Mouse (Mus musculus) embryonic facial prominence, embryonic 10.5 days (tissue): ENCODE measurements around the gene Bag6. TPM values are rescaled to one million over a fixed set of nuclear protein-coding genes. Genes with fewer than 3 reads are reported as not detected.

Experiments used
- DNase-seq: peaks from one replicate; pipeline ENCODE4 v3.0.0-alpha.2; 2017; ENCODE audit warnings: low spot score
- H3K27ac ChIP-seq: fragments of 300-500 bp; sonication (generic); replicated peaks from 2 replicates; pipeline ENCODE4 v1.5.1; 2016; ENCODE audit warnings: mild to moderate bottlenecking
- H3K27me3 ChIP-seq: fragments of 300-500 bp; sonication (generic); replicated peaks from 2 replicates; pipeline ENCODE4 v1.6.1; 2016; ENCODE audit warnings: low read depth, mild to moderate bottlenecking; ENCODE audit not compliant: poor library complexity, severe bottlenecking
- H3K36me3 ChIP-seq: fragments of 300-500 bp; sonication (generic); replicated peaks from 2 replicates; pipeline ENCODE4 v1.6.1; 2016; ENCODE audit warnings: mild to moderate bottlenecking, moderate library complexity
- H3K4me1 ChIP-seq: fragments of 300-500 bp; sonication (generic); 2 replicates; pipeline ENCODE4 v1.6.1; 2016
- H3K4me3 ChIP-seq: fragments of 300-500 bp; sonication (generic); 2 replicates; pipeline ENCODE4 v1.5.1; 2016; ENCODE audit warnings: mild to moderate bottlenecking, moderate library complexity
- H3K9me3 ChIP-seq: fragments of 300-500 bp; sonication (generic); 2 replicates; pipeline ENCODE4 v1.6.1; 2016; ENCODE audit warnings: mild to moderate bottlenecking
- WGBS: fragments of 180-500 bp; shearing (Covaris S2); methylation state at CpG from one replicate; pipeline ENCODE4 v1.1.7; 2016; 5-methylcytosine and 5-hydroxymethylcytosine counted together
- microRNA-seq: library from miRNA; unstranded; fragments of <30 nt; microRNA quantifications from one replicate; pipeline ENCODE4, GENCODE M21; 2017
- polyA plus RNA-seq: library from polyadenylated mRNA; unstranded; fragments of >200 nt; fragmentation: Nextera tagmentation; extraction: Ambion mirVana; gene quantifications from 2 replicates; pipeline ENCODE4 v1.2.1, GENCODE M21; 2016

The Bag6 gene
- polyA plus RNA-seq, 1 experiment from 2014 or later, result 77.8 TPM

GRCm38 (mm10) chr17:35196321-35196641, 61.3 kb downstream of the Bag6 start:
- Histone ChIP-seq H3K27me3 (peaks cover 77% of the 10 kb centered on the region), H3K27ac (no peak overlapping the region), H3K4me3 (peak overlapping the region; percentile 61), H3K36me3 (no peaks in the 10 kb centered on the region), H3K9me3 (no peaks in the 10 kb centered on the region), H3K4me1 (peaks cover 32% of the 10 kb centered on the region)
- no peak for DNase-seq
- 32% methylated on average over 9 of the region's 9 CpGs for WGBS

Small RNA genes within 50 kb of the gene (microRNA-seq; reads per million reads assigned to microRNA genes)
- not detected for gene Mir6973a

Other genes starting within 250 kb of the Bag6 start
- gene C2, start 236.9 kb upstream of the Bag6 start, polyA plus RNA-seq, result 0.55 and 1.6 TPM in 2 replicates
- 96.5 and 103 TPM in 2 replicates for gene Ehmt2, start 236.7 kb upstream of the Bag6 start, polyA plus RNA-seq
- 0.21 and 0.44 TPM in 2 replicates for gene Slc44a4, start 220.7 kb upstream of the Bag6 start, polyA plus RNA-seq
- 14.0 and 19.3 TPM in 2 replicates for gene Neu1, start 203.9 kb upstream of the Bag6 start, polyA plus RNA-seq
- gene Hspa1b, start 175.9 kb upstream of the Bag6 start, polyA plus RNA-seq, result 0.13 and 0.15 TPM in 2 replicates
- gene Gm20481, start 165.3 kb upstream of the Bag6 start, polyA plus RNA-seq, result not detected in 2 replicates
- gene Hspa1a, start 163.0 kb upstream of the Bag6 start, polyA plus RNA-seq, result 1.3 and 1.9 TPM in 2 replicates
- 1.1 TPM in 2 replicates for gene Hspa1l, start 162.5 kb upstream of the Bag6 start, polyA plus RNA-seq
- gene Lsm2, start 153.3 kb upstream of the Bag6 start, polyA plus RNA-seq, result 339 and 361 TPM in 2 replicates
- gene Vars, start 134.2 kb upstream of the Bag6 start, polyA plus RNA-seq, result 197 and 223 TPM in 2 replicates
- gene Vwa7, start 118.6 kb upstream of the Bag6 start, polyA plus RNA-seq, result 0.18 and 0.21 TPM in 2 replicates
- 4.2 and 5.6 TPM in 2 replicates for gene Sapcd1, start 107.2 kb upstream of the Bag6 start, polyA plus RNA-seq
- gene Msh5, start 88.4 kb upstream of the Bag6 start, polyA plus RNA-seq, result 3.9 and 4.4 TPM in 2 replicates
- 190 and 191 TPM in 2 replicates for gene Clic1, start 85.2 kb upstream of the Bag6 start, polyA plus RNA-seq
- gene Ddah2, start 76.1 kb upstream of the Bag6 start, polyA plus RNA-seq, result 482 and 503 TPM in 2 replicates
- gene Ly6g6c, start 69.8 kb upstream of the Bag6 start, polyA plus RNA-seq, result 0.31 and 0.35 TPM in 2 replicates
- 0.52 and 0.93 TPM in 2 replicates for gene Mpig6b, start 69.0 kb upstream of the Bag6 start, polyA plus RNA-seq
- 0.83 and 1.00 TPM in 2 replicates for gene Ly6g6e, start 58.3 kb upstream of the Bag6 start, polyA plus RNA-seq
- 1.3 TPM in 1 of 2 replicates, not detected in the other for gene Ly6g6d, start 57.1 kb upstream of the Bag6 start, polyA plus RNA-seq
- gene Ly6g6f, start 49.6 kb upstream of the Bag6 start, polyA plus RNA-seq, result 0.51 and 0.62 TPM in 2 replicates
- 59.4 and 60.0 TPM in 2 replicates for gene Abhd16a, start 45.9 kb upstream of the Bag6 start, polyA plus RNA-seq
- gene Ly6g5c, start 26.9 kb upstream of the Bag6 start, polyA plus RNA-seq, result not detected in 2 replicates
- 1.5 and 1.6 TPM in 2 replicates for gene Ly6g5b, start 19.8 kb upstream of the Bag6 start, polyA plus RNA-seq
- 32.5 and 33.3 TPM in 2 replicates for gene Gpank1, start 13.7 kb upstream of the Bag6 start, polyA plus RNA-seq
- 283 and 288 TPM in 2 replicates for gene Csnk2b, start 13.1 kb upstream of the Bag6 start, polyA plus RNA-seq
- 9.6 and 9.7 TPM in 2 replicates for gene D17H6S53E, start 8.8 kb upstream of the Bag6 start, polyA plus RNA-seq
- gene Apom, start 3.1 kb upstream of the Bag6 start, polyA plus RNA-seq, result 0.40 and 0.69 TPM in 2 replicates
- 203 and 205 TPM in 2 replicates for gene Prrc2a, start 29.7 kb downstream of the Bag6 start, polyA plus RNA-seq
- gene Aif1, start 40.9 kb downstream of the Bag6 start, polyA plus RNA-seq, result 2.9 and 3.9 TPM in 2 replicates
- gene Lst1, start 53.3 kb downstream of the Bag6 start, polyA plus RNA-seq, result 2.6 and 6.9 TPM in 2 replicates
- 0.16 and 0.34 TPM in 2 replicates for gene Ltb, start 59.3 kb downstream of the Bag6 start, polyA plus RNA-seq
- not detected in 2 replicates for gene Tnf, start 66.8 kb downstream of the Bag6 start, polyA plus RNA-seq
- gene Lta, start 70.2 kb downstream of the Bag6 start, polyA plus RNA-seq, result not detected in 2 replicates
- gene Gm16181, start 85.7 kb downstream of the Bag6 start, polyA plus RNA-seq, result 0.33 and 0.40 TPM in 2 replicates
- gene Atp6v1g2, start 98.5 kb downstream of the Bag6 start, polyA plus RNA-seq, result 5.2 and 5.6 TPM in 2 replicates
- gene Nfkbil1, start 100.6 kb downstream of the Bag6 start, polyA plus RNA-seq, result 9.3 and 9.6 TPM in 2 replicates
- 726 and 735 TPM in 2 replicates for gene Ddx39b, start 106.6 kb downstream of the Bag6 start, polyA plus RNA-seq
- gene H2-D1, start 127.6 kb downstream of the Bag6 start, polyA plus RNA-seq, result 30.3 and 32.9 TPM in 2 replicates
- gene H2-Q1, start 185.2 kb downstream of the Bag6 start, polyA plus RNA-seq, result not detected in 2 replicates
- 0.75 and 0.88 TPM in 2 replicates for gene H2-Q2, start 207.1 kb downstream of the Bag6 start, polyA plus RNA-seq
- 1.5 and 1.6 TPM in 2 replicates for gene H2-Q4, start 244.4 kb downstream of the Bag6 start, polyA plus RNA-seq